Mouse (Mus musculus) E14TG2a.4 (cell line): Measurements from ENCODE around the gene Rftn1.

Experiments
- H3K27me3 ChIP-seq: 2 replicates; pipeline ENCODE4 v1.6.1; 2014; ENCODE audit warnings: low read length, control low read depth; ENCODE audit not compliant: insufficient read depth
- H3K36me3 ChIP-seq: 2 replicates; pipeline ENCODE4 v1.6.1; 2014; ENCODE audit warnings: low read length, control low read depth; ENCODE audit not compliant: insufficient read depth
- H3K4me1 ChIP-seq: replicated peaks from 2 replicates; pipeline ENCODE4 v1.6.1; 2014; ENCODE audit warnings: low read depth, low read length, control low read depth
- H3K4me3 ChIP-seq: replicated peaks from 2 replicates; pipeline ENCODE4 v1.5.1; 2014; ENCODE audit warnings: mild to moderate bottlenecking, low read length
- H3K9me3 ChIP-seq: 2 replicates; pipeline ENCODE4 v1.6.1; 2014; ENCODE audit warnings: low read length, control low read depth
- CTCF ChIP-seq: conservative IDR thresholded peaks from 2 replicates; pipeline ENCODE4 v1.5.1; 2014; ENCODE audit warnings: low read length
- NANOG ChIP-seq: IDR thresholded peaks from 2 replicates; pipeline ENCODE4 v1.6.1; 2014; ENCODE audit warnings: borderline replicate concordance, low read length, mixed read lengths
- POU5F1 ChIP-seq: IDR thresholded peaks from 2 replicates; pipeline ENCODE4 v1.6.1; 2014; ENCODE audit warnings: low read length, borderline replicate concordance

The Rftn1 gene

GRCm38 (mm10) chr17:50190131-50191015 is at the start of gene Rftn1:
Gene Rftn1 (minus strand): TSS chr17:50190674.
- peaks cover 60% of the 10 kb centered on the region for H3K27me3 ChIP-seq
- TF ChIP-seq POU5F1: no peak
- TF ChIP-seq CTCF: no peak
- no peak for TF ChIP-seq NANOG
- H3K4me1 ChIP-seq: peaks cover 10% of the 10 kb centered on the region
- H3K9me3 ChIP-seq: no peaks in the 10 kb centered on the region
- H3K4me3 ChIP-seq: peak within 1 kb of the TSS; percentile 83
- no peaks in the 10 kb centered on the region for H3K36me3 ChIP-seq

DNA sequence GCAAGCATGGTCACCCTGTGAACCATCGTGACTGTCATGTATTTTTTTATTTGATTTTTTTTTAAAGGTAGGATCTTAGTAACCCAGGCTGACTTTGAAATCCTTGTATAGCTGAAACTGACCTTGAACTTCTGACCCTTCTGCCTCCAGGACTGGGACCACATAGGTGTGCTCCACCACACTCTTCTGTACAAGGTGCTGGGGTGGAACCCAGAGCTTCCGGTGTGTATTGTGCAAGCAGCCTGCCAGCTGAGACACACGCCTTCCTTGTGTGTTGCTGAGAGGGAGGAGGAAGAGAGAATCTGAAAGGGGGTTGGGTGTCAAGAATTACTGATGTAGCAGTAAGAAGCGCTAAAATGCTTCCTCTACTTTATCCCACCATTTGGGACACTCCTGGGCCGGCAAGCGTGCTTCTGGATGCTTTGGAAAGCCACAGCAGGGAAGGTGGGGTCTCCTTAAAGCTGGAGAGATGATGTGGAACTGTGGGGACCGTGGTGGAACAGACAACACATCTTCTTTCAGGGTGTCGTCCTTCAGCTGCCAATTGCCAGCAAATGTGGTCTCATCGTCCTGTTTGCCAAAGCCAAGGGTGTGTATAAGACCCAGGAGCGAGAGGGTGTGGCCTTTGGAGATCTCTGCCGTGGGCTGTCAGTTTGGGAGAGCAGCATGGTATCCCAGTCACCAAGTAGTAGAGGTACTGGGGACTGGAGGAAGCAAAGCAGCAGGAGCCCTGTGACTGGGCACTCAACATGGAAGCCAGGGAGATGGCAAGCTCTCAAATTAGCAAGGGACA is 47.5 kb upstream of the Rftn1 start:
- no peak for TF ChIP-seq NANOG
- TF ChIP-seq CTCF: no peak
- no peak for TF ChIP-seq POU5F1
- H3K4me3 ChIP-seq: no peak overlapping the region
- H3K9me3 ChIP-seq: 0 out of 2 replicates have a peak, but pooled peaks cover 6% of the 10 kb centered on the region
- 0 out of 2 replicates have a peak, but pooled peaks cover 8% of the 10 kb centered on the region for H3K27me3 ChIP-seq
- H3K4me1 ChIP-seq: peaks cover 7% of the 10 kb centered on the region; the same call in 1 of the 2 replicates
- no peaks in the 10 kb centered on the region for H3K36me3 ChIP-seq

GRCm38 (mm10) chr17:50237436-50237709 is 46.9 kb upstream of the Rftn1 start:
- Histone ChIP-seq H3K27me3 (0 out of 2 replicates have a peak, but pooled peaks cover 8% of the 10 kb centered on the region), H3K36me3 (no peaks in the 10 kb centered on the region), H3K4me3 (no peak overlapping the region), H3K4me1 (peaks cover 7% of the 10 kb centered on the region; the same call in 1 of the 2 replicates), H3K9me3 (0 out of 2 replicates have a peak, but pooled peaks cover 4% of the 10 kb centered on the region)
- TF ChIP-seq POU5F1 (no peak), CTCF (peak; percentile 63)

GRCm38 (mm10) chr17:50236702-50237435 is 46.4 kb upstream of the Rftn1 start:
- Histone ChIP-seq H3K9me3 (0 out of 2 replicates have a peak, but pooled peaks cover 4% of the 10 kb centered on the region), H3K27me3 (0 out of 2 replicates have a peak, but pooled peaks cover 8% of the 10 kb centered on the region), H3K36me3 (no peaks in the 10 kb centered on the region), H3K4me3 (no peak overlapping the region), H3K4me1 (peaks cover 7% of the 10 kb centered on the region; the same call in 1 of the 2 replicates)
- no peak for TF ChIP-seq POU5F1
- TF ChIP-seq CTCF: no peak
- no peak for TF ChIP-seq NANOG

DNA sequence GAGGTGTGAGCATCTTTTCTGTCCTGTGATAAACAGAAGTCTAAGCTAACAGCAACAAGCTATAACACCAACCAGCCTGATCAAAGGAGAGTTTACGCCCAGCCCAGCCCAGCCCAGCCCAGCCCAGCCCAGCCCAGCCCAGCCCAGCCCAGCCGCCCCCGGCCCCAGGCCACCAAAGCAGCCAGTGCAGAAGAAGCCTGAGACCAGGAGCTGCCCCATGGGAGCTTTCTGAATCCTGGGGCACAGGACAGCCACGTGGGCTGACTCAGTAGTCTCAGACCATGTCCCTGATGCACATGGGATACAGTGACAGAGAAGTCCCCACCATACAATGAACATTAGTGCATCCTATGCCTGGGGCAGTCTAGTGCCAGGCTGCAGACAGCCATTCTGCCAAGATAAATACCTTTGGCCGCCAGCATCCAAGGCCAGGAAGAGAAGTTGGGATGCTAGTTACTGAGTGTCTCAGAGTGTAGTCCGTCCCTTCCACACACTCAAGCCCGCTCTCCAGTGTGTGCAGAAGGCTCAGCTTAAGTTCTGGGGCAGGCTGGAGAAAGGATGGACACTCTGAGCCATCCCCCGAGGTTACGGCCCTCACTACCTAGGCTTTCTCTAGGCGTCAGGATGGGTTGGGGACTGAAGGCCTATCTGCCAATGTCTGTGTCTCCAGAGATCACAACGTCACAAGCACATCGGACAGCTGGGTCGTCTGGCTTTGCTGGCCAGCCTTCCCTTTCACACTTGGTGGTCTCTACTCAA is 45.6 kb upstream of the Rftn1 start:
- no peaks in the 10 kb centered on the region for H3K36me3 ChIP-seq
- no peak overlapping the region for H3K4me3 ChIP-seq
- 0 out of 2 replicates have a peak, but pooled peaks cover 4% of the 10 kb centered on the region for H3K9me3 ChIP-seq
- 0 out of 2 replicates have a peak, but pooled peaks cover 8% of the 10 kb centered on the region for H3K27me3 ChIP-seq
- H3K4me1 ChIP-seq: peaks cover 7% of the 10 kb centered on the region; the same call in 1 of the 2 replicates
- no peak for TF ChIP-seq POU5F1
- no peak for TF ChIP-seq NANOG
- TF ChIP-seq CTCF: no peak

- Histone ChIP-seq H3K27me3 (no peaks in the 10 kb centered on the region), H3K9me3 (0 out of 2 replicates have a peak, but pooled peaks cover 4% of the 10 kb centered on the region), H3K4me3 (no peak overlapping the region), H3K36me3 (no peaks in the 10 kb centered on the region), H3K4me1 (peaks cover 7% of the 10 kb centered on the region; the same call in 1 of the 2 replicates)
- no peak for TF ChIP-seq CTCF
- TF ChIP-seq NANOG: no peak
- no peak for TF ChIP-seq POU5F1
Measured at GRCm38 (mm10) chr17:50233956-50234355, 43.5 kb upstream of the Rftn1 start.

GRCm38 (mm10) chr17:50232821-50233220 is 42.3 kb upstream of the Rftn1 start:
- peaks cover 2% of the 10 kb centered on the region; the same call in 1 of the 2 replicates for H3K4me1 ChIP-seq
- H3K9me3 ChIP-seq: 0 out of 2 replicates have a peak, but pooled peaks cover 4% of the 10 kb centered on the region
- TF ChIP-seq CTCF (no peak), NANOG (no peak), POU5F1 (no peak)
- H3K36me3 ChIP-seq: no peaks in the 10 kb centered on the region
- no peaks in the 10 kb centered on the region for H3K27me3 ChIP-seq
- no peak overlapping the region for H3K4me3 ChIP-seq
